Mouse (Mus musculus): Measurements from ENCODE around the gene Fam117a.

- no peak for TF ChIP-seq CTCF (IDR thresholded peaks at IDR 0.05; ENCODE audit: insufficient read depth, low read length)
- no peak for TF ChIP-seq POLR2A (IDR thresholded peaks at IDR 0.05; ENCODE audit: borderline replicate concordance, extremely low read depth, low read depth, low read length)
Measured at GRCm38 (mm10) chr11:95392223-95392667, 55.4 kb downstream of the Fam117a start.
